Mouse (Mus musculus) liver, postnatal 0 days (tissue): ENCODE measurements at regions not wholly inside any gene's neighbourhood (a gene's known extent, or its start where the extent isn't known, plus 50 kb on each side); places are given as distances from the start of the nearest gene placed in this dataset.

ENCODE experiments used
- CTCF ChIP-seq: sonication (generic); IDR thresholded peaks from 2 replicates; pipeline ENCODE4 v1.5.1; 2016; ENCODE audit warnings: antibody characterized with exemption, low read depth
- EP300 ChIP-seq: IDR thresholded peaks from 2 replicates; pipeline ENCODE4 v1.6.1; 2016; ENCODE audit warnings: antibody characterized with exemption, low read depth, mild to moderate bottlenecking

DNA sequence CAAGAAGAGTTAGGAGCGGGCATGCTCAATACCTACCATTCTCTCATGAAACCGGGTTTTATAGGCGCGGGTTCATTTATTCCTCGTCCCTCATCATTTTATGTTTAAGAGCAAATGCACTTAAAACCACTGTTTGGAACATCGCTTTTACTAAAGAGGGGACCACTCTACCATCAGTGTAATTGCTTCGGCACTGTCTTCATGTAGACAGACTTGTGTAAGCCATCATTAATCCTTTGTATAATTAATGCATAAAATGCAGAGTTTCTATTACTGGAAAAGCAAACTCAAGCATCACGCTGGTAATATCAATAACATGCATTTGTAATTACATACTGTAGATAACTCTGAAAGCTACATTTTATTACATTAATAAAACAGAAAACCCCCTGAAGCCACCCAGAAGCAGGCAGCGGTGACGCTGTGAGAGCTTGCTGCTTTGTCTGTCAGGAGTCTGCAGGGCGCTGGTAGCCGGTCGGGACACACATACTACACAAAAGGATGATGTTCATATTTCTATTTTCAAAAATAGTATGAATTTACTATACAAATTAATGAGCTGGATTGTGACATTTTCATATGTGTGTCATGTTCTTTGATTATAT, 99.2 kb downstream of the Zfp281 start:
- TF ChIP-seq CTCF (no peak), EP300 (no peak)
